Mouse (Mus musculus): ENCODE results near the gene Cebpg.

- no peak for TF ChIP-seq CTCF (IDR thresholded peaks at IDR 0.05; ENCODE audit: borderline replicate concordance, extremely low read depth, insufficient read depth, insufficient read length)
- no peak for TF ChIP-seq POLR2A (IDR thresholded peaks at IDR 0.05; ENCODE audit: borderline replicate concordance, extremely low read depth, insufficient read depth, insufficient read length, poor library complexity, severe bottlenecking)
Measured at GRCm38 (mm10) chr7:35006661-35007060, 49.7 kb downstream of the Cebpg start.

Data from brain, embryonic 14.5 days (tissue).